Mouse (Mus musculus) MEL (cell line): ENCODE data around the gene Ddx43. TPM values are rescaled to one million over a fixed set of nuclear protein-coding genes. Genes with fewer than 3 reads are reported as not detected.
A peak's percentile ranks its signal among the peaks of the same experiment; 100 is the strongest.

ENCODE experiments used
- DNase-seq: peaks from one replicate; pipeline ENCODE4 v3.0.0; 2011; ENCODE audit warnings: low read depth, low spot score
- H3K27ac ChIP-seq: 2 replicates; pipeline ENCODE4 v1.5.1; 2012; ENCODE audit warnings: low read depth, mild to moderate bottlenecking, control low read depth, low read length, moderate library complexity; ENCODE audit not compliant: control insufficient read depth
- H3K27me3 ChIP-seq, 2 experiments: fragments of 150-350 bp in 1 of 2; sonication (generic) in 1 of 2; 2 replicates each; pipeline ENCODE4 v1.6.1; 2012; ENCODE audit warnings: low read length in 2 of 2, mild to moderate bottlenecking in 2 of 2, improper control_type of control experiment in 1 of 2, moderate library complexity in 1 of 2; ENCODE audit not compliant: insufficient read depth in 2 of 2, control insufficient read depth in 1 of 2
- H3K36me3 ChIP-seq, 2 experiments: 2 replicates each; pipeline ENCODE4 v1.6.1; 2012 to 2014; ENCODE audit warnings: low read length in 2 of 2, improper control_type of control experiment in 1 of 2, inconsistent platforms in 1 of 2, mild to moderate bottlenecking in 1 of 2; ENCODE audit not compliant: insufficient read depth in 2 of 2, control insufficient read depth in 1 of 2
- H3K4me1 ChIP-seq, 2 experiments: fragments of 150-350 bp in 1 of 2; sonication (generic) in 1 of 2; 2 replicates each; pipeline ENCODE4 v1.6.1; 2012; ENCODE audit warnings: low read length in 2 of 2, improper control_type of control experiment in 1 of 2, mild to moderate bottlenecking in 1 of 2; ENCODE audit not compliant: insufficient read depth in 2 of 2, control insufficient read depth in 1 of 2
- H3K4me3 ChIP-seq, 2 experiments: fragments of 150-350 bp in 1 of 2; sonication (generic) in 1 of 2; 2 replicates each; pipeline ENCODE4 v1.5.1; 2012; ENCODE audit warnings: low read depth in 2 of 2, low read length in 2 of 2, mild to moderate bottlenecking in 2 of 2, moderate library complexity in 2 of 2, control low read depth in 1 of 2, improper control_type of control experiment in 1 of 2; ENCODE audit not compliant: control insufficient read depth in 1 of 2, insufficient read depth in 1 of 2
- H3K79me2 ChIP-seq: 2 replicates; pipeline ENCODE4 v1.6.1; 2012; ENCODE audit warnings: mild to moderate bottlenecking, low read length, moderate library complexity; ENCODE audit not compliant: control insufficient read depth, poor library complexity, insufficient read depth
- H3K9ac ChIP-seq: 2 replicates; pipeline ENCODE4 v1.6.1; 2012; ENCODE audit warnings: low read depth, mild to moderate bottlenecking, control low read depth, low read length, moderate library complexity; ENCODE audit not compliant: control insufficient read depth, poor library complexity, severe bottlenecking
- H3K9me3 ChIP-seq: fragments of 150-350 bp; sonication (generic); replicated peaks from 2 replicates; pipeline ENCODE4 v1.6.1; 2012; ENCODE audit warnings: mild to moderate bottlenecking, low read length, improper control_type of control experiment, moderate library complexity; ENCODE audit not compliant: insufficient read depth
- BHLHE40 ChIP-seq: IDR thresholded peaks from 2 replicates; pipeline ENCODE4 v1.6.1; 2012; ENCODE audit warnings: low read depth, mild to moderate bottlenecking, inconsistent platforms, low read length, improper control_type of control experiment, borderline replicate concordance
- CHD2 ChIP-seq: IDR thresholded peaks from 2 replicates; pipeline ENCODE4 v1.6.1; 2011; ENCODE audit warnings: low read length, improper control_type of control experiment
- CTCF ChIP-seq, 3 experiments: IDR thresholded peaks in 2 of 3; conservative IDR thresholded peaks in 1 of 3; 2 replicates each; pipeline ENCODE4 v1.5.1; 2011 to 2012; ENCODE audit warnings: low read length in 3 of 3, low read depth in 2 of 3, mild to moderate bottlenecking in 2 of 3, improper control_type of control experiment in 1 of 3, inconsistent platforms in 1 of 3, mixed read lengths in 1 of 3, moderate library complexity in 1 of 3; ENCODE audit not compliant: control insufficient read depth in 1 of 3, insufficient read depth in 1 of 3, poor library complexity in 1 of 3, severe bottlenecking in 1 of 3
- E2F4 ChIP-seq: IDR thresholded peaks from 2 replicates; pipeline ENCODE4 v1.6.1; 2011; ENCODE audit warnings: low read depth, low read length, improper control_type of control experiment, borderline replicate concordance
- ELF1 ChIP-seq: IDR thresholded peaks from 2 replicates; pipeline ENCODE4 v1.6.1; 2014; ENCODE audit warnings: low read depth, mild to moderate bottlenecking, inconsistent platforms, low read length, improper control_type of control experiment, moderate library complexity
- GABPA ChIP-seq: IDR thresholded peaks from 2 replicates; pipeline ENCODE4 v1.6.1; 2012; ENCODE audit warnings: low read depth, mild to moderate bottlenecking, inconsistent platforms, low read length, improper control_type of control experiment, moderate library complexity
- GATA1 ChIP-seq: IDR thresholded peaks from 2 replicates; pipeline ENCODE4 v1.6.1; 2011; ENCODE audit warnings: low read depth, low read length, improper control_type of control experiment
- HCFC1 ChIP-seq: IDR thresholded peaks from 2 replicates; pipeline ENCODE4 v1.6.1; 2012; ENCODE audit warnings: low read depth, mild to moderate bottlenecking, inconsistent platforms, low read length, improper control_type of control experiment, moderate library complexity
- JUND ChIP-seq: IDR thresholded peaks from 2 replicates; pipeline ENCODE4 v1.6.1; 2011; ENCODE audit warnings: low read depth, mild to moderate bottlenecking, improper control_type of control experiment, low read length
- MAX ChIP-seq: IDR thresholded peaks from 2 replicates; pipeline ENCODE4 v1.6.1; 2011; ENCODE audit warnings: low read length, improper control_type of control experiment
- MAZ ChIP-seq: IDR thresholded peaks from 2 replicates; pipeline ENCODE4 v1.6.1; 2012; ENCODE audit warnings: low read depth, mild to moderate bottlenecking, inconsistent platforms, low read length, improper control_type of control experiment
- MYC ChIP-seq: IDR thresholded peaks from 2 replicates; pipeline ENCODE4 v1.6.1; 2011; ENCODE audit warnings: low read depth, mild to moderate bottlenecking, low read length, improper control_type of control experiment, moderate library complexity
- NRF1 ChIP-seq: IDR thresholded peaks from 2 replicates; pipeline ENCODE4 v1.6.1; 2014; ENCODE audit warnings: low read depth, mild to moderate bottlenecking, inconsistent platforms, low read length, improper control_type of control experiment, moderate library complexity; ENCODE audit not compliant: poor library complexity, insufficient read depth, severe bottlenecking
- POLR2A ChIP-seq, 2 experiments: IDR thresholded peaks; 2 replicates each; pipeline ENCODE4 v1.6.1; 2011 to 2012; ENCODE audit warnings: low read length in 2 of 2, mild to moderate bottlenecking in 2 of 2, control low read depth in 1 of 2, improper control_type of control experiment in 1 of 2, low read depth in 1 of 2, moderate library complexity in 1 of 2; ENCODE audit not compliant: control insufficient read depth in 1 of 2, insufficient read depth in 1 of 2, poor library complexity in 1 of 2
- POLR2AphosphoS2 ChIP-seq: IDR thresholded peaks from 2 replicates; pipeline ENCODE4 v1.6.1; 2011; ENCODE audit warnings: low read length, improper control_type of control experiment
- RAD21 ChIP-seq: IDR thresholded peaks from 2 replicates; pipeline ENCODE4 v1.6.1; 2011; ENCODE audit warnings: mild to moderate bottlenecking, low read depth, low read length, improper control_type of control experiment
- RCOR1 ChIP-seq: IDR thresholded peaks from 2 replicates; pipeline ENCODE4 v1.6.1; 2012; ENCODE audit warnings: low read depth, mild to moderate bottlenecking, inconsistent platforms, low read length, improper control_type of control experiment
- SMC3 ChIP-seq: IDR thresholded peaks from 2 replicates; pipeline ENCODE4 v1.6.1; 2011; ENCODE audit warnings: low read depth, low read length, improper control_type of control experiment
- TAL1 ChIP-seq: IDR thresholded peaks from 2 replicates; pipeline ENCODE4 v1.6.1; 2012; ENCODE audit warnings: mild to moderate bottlenecking, inconsistent platforms, low read length, moderate library complexity, mixed read lengths
- TBP ChIP-seq: IDR thresholded peaks from 2 replicates; pipeline ENCODE4 v1.8.0; 2011; ENCODE audit warnings: low read depth, low read length, improper control_type of control experiment
- USF1 ChIP-seq: IDR thresholded peaks from 2 replicates; pipeline ENCODE4 v1.6.1; 2014; ENCODE audit warnings: low read depth, mild to moderate bottlenecking, inconsistent platforms, low read length, improper control_type of control experiment, moderate library complexity
- USF2 ChIP-seq, 2 experiments: IDR thresholded peaks; 2 replicates each; pipeline ENCODE4 v1.6.1; 2011 to 2012; ENCODE audit warnings: improper control_type of control experiment in 2 of 2, low read length in 2 of 2, borderline replicate concordance in 1 of 2, inconsistent platforms in 1 of 2, low read depth in 1 of 2, mild to moderate bottlenecking in 1 of 2; ENCODE audit not compliant: insufficient read depth in 1 of 2
- ZC3H11A ChIP-seq: IDR thresholded peaks from 2 replicates; pipeline ENCODE4 v1.6.1; 2012; ENCODE audit warnings: low read depth, mild to moderate bottlenecking, inconsistent platforms, low read length, improper control_type of control experiment
- ZKSCAN1 ChIP-seq: IDR thresholded peaks from 2 replicates; pipeline ENCODE4 v1.6.1; 2012; ENCODE audit warnings: low read depth, mild to moderate bottlenecking, inconsistent platforms, low read length, improper control_type of control experiment, moderate library complexity
- polyA plus RNA-seq, 2 experiments: library from polyadenylated mRNA; stranded (reverse) in 1 of 2; unstranded in 1 of 2; fragments of >175 nt in 1 of 2; fragments of >200 nt in 1 of 2; gene quantifications; 2 replicates each; pipeline versions ENCODE4 v1.2.1 to v1.2.4; 2012; ENCODE audit warnings: low replicate concordance in 2 of 2, low read depth in 1 of 2; ENCODE audit not compliant: insufficient read length in 2 of 2, insufficient read depth in 1 of 2, missing spikeins in 1 of 2
- total RNA-seq: library from RNA; depleted of rRNA; stranded (reverse); fragments of 300-350 nt; gene quantifications from 2 replicates; pipeline ENCODE4 v1.2.3, GENCODE M21; 2012

Ddx43 gene
- total and polyA plus RNA-seq, 3 experiments = 5.5 to 7.2 TPM; not detected in 1

GRCm38 (mm10) chr9:78358053-78358452 lies 37.5 kb upstream of the Ddx43 start:
- H3K4me1 ChIP-seq = no peaks in the 10 kb centered on the region
- no peak overlapping the region for H3K9ac ChIP-seq
- peak; percentile 72 for DNase-seq
- H3K4me3 ChIP-seq = no peak overlapping the region
- H3K9me3 ChIP-seq = no peaks in the 10 kb centered on the region
- TF ChIP-seq GABPA (no peak), NRF1 (no peak), SMC3 (peak; percentile 65), POLR2AphosphoS2 (no peak), CTCF (IDR thresholded peaks at IDR 0.05 in 2 of 3, conservative IDR thresholded peaks at IDR 0.05 in 1 of 3; ENCODE audit: control insufficient read depth in 1 of 3, insufficient read depth in 1 of 3, low read depth in 2 of 3, low read length in 3 of 3, poor library complexity in 1 of 3, severe bottlenecking in 1 of 3) (peak; percentile 83 to 86 (median 84)), JUND (no peak), TBP (no peak), MYC (no peak), GATA1 (no peak), ZC3H11A (peak; percentile 30; the same call in 1 of the 2 replicates), MAZ (no peak), RAD21 (peak; percentile 67), POLR2A (IDR thresholded peaks at IDR 0.05; ENCODE audit: control insufficient read depth in 1 of 2, insufficient read depth in 1 of 2, low read depth in 1 of 2, low read length in 2 of 2, poor library complexity in 1 of 2) (no peak), BHLHE40 (no peak), HCFC1 (no peak), ELF1 (no peak), MAX (no peak), RCOR1 (no peak)
- H3K27ac ChIP-seq = no peak overlapping the region
- H3K27me3 ChIP-seq = peaks cover 0 to 4% of the 10 kb centered on the region in 2 experiments; a peak in 2 of 4 replicates
- no peaks in the 10 kb centered on the region for H3K36me3 ChIP-seq
- no peaks in the 10 kb centered on the region for H3K79me2 ChIP-seq

- TF ChIP-seq GATA1 (no peak), POLR2AphosphoS2 (no peak), ZC3H11A (no peak), TAL1 (no peak), USF1 (no peak), ZKSCAN1 (no peak), POLR2A (IDR thresholded peaks at IDR 0.05; ENCODE audit: control insufficient read depth in 1 of 2, insufficient read depth in 1 of 2, low read depth in 1 of 2, low read length in 2 of 2, poor library complexity in 1 of 2) (no peak), CHD2 (no peak), RAD21 (no peak), USF2 (IDR thresholded peaks at IDR 0.05; ENCODE audit: borderline replicate concordance in 1 of 2, insufficient read depth in 1 of 2, low read depth in 1 of 2, low read length in 2 of 2) (no peak), E2F4 (no peak), GABPA (no peak), MAZ (no peak), MYC (no peak)
- Histone ChIP-seq H3K4me3 (no peak overlapping the region), H3K27ac (no peak overlapping the region), H3K27me3 (peaks cover 2 to 4% of the 10 kb centered on the region in 2 experiments; a peak in 3 of 4 replicates), H3K9me3 (no peaks in the 10 kb centered on the region), H3K36me3 (no peaks in the 10 kb centered on the region), H3K9ac (no peak overlapping the region), H3K4me1 (no peaks in the 10 kb centered on the region), H3K79me2 (no peaks in the 10 kb centered on the region)
- no peak for DNase-seq
These were observed 35.7 kb upstream of the Ddx43 start for GRCm38 (mm10) chr9:78359750-78360483.
